Mouse (Mus musculus) erythroblast, embryonic 14.5 days (primary cell): ENCODE data around the gene Tmem40. TPM values are rescaled to one million over a fixed set of nuclear protein-coding genes. Genes with fewer than 3 reads are reported as not detected.
A peak's percentile ranks its signal among the peaks of the same experiment; 100 is the strongest.

Experiments used
- H3K27me3 ChIP-seq: 2 replicates; pipeline ENCODE4 v1.6.1; 2012; ENCODE audit warnings: inconsistent platforms; ENCODE audit not compliant: control insufficient read depth
- H3K36me3 ChIP-seq: 2 replicates; pipeline ENCODE4 v1.6.1; 2012; ENCODE audit warnings: mild to moderate bottlenecking, inconsistent platforms; ENCODE audit not compliant: control insufficient read depth
- H3K4me1 ChIP-seq: 2 replicates; pipeline ENCODE4 v1.6.1; 2012; ENCODE audit warnings: inconsistent platforms; ENCODE audit not compliant: control insufficient read depth
- H3K4me3 ChIP-seq: replicated peaks from 2 replicates; pipeline ENCODE3; 2012; ENCODE audit warnings: moderate library complexity, mild to moderate bottlenecking, inconsistent platforms
- H3K9me3 ChIP-seq: 2 replicates; pipeline ENCODE4 v1.6.1; 2012; ENCODE audit warnings: low read length, inconsistent platforms, mixed read lengths; ENCODE audit not compliant: control insufficient read depth
- GATA1 ChIP-seq: IDR thresholded peaks from 2 replicates; pipeline ENCODE4 v1.6.1; 2012; ENCODE audit warnings: low read length, inconsistent platforms, mixed read lengths
- TAL1 ChIP-seq: IDR thresholded peaks from 3 replicates; pipeline ENCODE4 v1.6.1; 2012; ENCODE audit warnings: low read length, inconsistent platforms, mixed read lengths
- polyA plus RNA-seq: library from polyadenylated mRNA; stranded (reverse); fragments of >175 nt; gene quantifications from 2 replicates; pipeline ENCODE4 v1.2.3, GENCODE M21; 2012

The Tmem40 gene
- polyA plus RNA-seq, 1 experiment = 5.2 TPM

- peaks cover 2% of the 10 kb centered on the region; the same call in 1 of the 2 replicates for H3K9me3 ChIP-seq
- no peak for TF ChIP-seq TAL1
- TF ChIP-seq GATA1 = no peak
- H3K4me3 ChIP-seq = peak overlapping the region; percentile 36
- peaks cover 19% of the 10 kb centered on the region for H3K4me1 ChIP-seq
- no peaks in the 10 kb centered on the region for H3K36me3 ChIP-seq
- H3K27me3 ChIP-seq = no peaks in the 10 kb centered on the region
Measured at GRCm38 (mm10) chr6:115684851-115685646, 77.2 kb downstream of the Tmem40 start.

- H3K27me3 ChIP-seq = no peaks in the 10 kb centered on the region
- H3K9me3 ChIP-seq = peaks cover 2% of the 10 kb centered on the region; the same call in 1 of the 2 replicates
- H3K4me3 ChIP-seq = no peak overlapping the region
- no peaks in the 10 kb centered on the region for H3K36me3 ChIP-seq
- TF ChIP-seq GATA1 (no peak), TAL1 (no peak)
- peaks cover 19% of the 10 kb centered on the region for H3K4me1 ChIP-seq
Measured at GRCm38 (mm10) chr6:115684271-115684670, 77.9 kb downstream of the Tmem40 start.

- TF ChIP-seq GATA1 (no peak), TAL1 (no peak)
- H3K4me3 ChIP-seq = no peak overlapping the region
- H3K36me3 ChIP-seq = no peaks in the 10 kb centered on the region
- no peaks in the 10 kb centered on the region for H3K27me3 ChIP-seq
- H3K9me3 ChIP-seq = no peaks in the 10 kb centered on the region
- peaks cover 41% of the 10 kb centered on the region for H3K4me1 ChIP-seq
Measured at GRCm38 (mm10) chr6:115681066-115681465, 81.1 kb downstream of the Tmem40 start.

Other genes starting within 250 kb of the Tmem40 start
- 0.16 and 1.1 TPM in 2 replicates for gene Tsen2, start 217.7 kb downstream of the Tmem40 start, polyA plus RNA-seq
- gene Mkrn2os, start 169.8 kb downstream of the Tmem40 start, polyA plus RNA-seq = not detected in 2 replicates
- 0.45 and 1.1 TPM in 2 replicates for gene Mkrn2, start 160.5 kb downstream of the Tmem40 start, polyA plus RNA-seq
- 1.6 and 2.6 TPM in 2 replicates for gene Raf1, start 85.8 kb downstream of the Tmem40 start, polyA plus RNA-seq
- gene Cand2, start 12.1 kb upstream of the Tmem40 start, polyA plus RNA-seq = 0.03 TPM in 2 replicates
- 89.1 and 98.3 TPM in 2 replicates for gene Rpl32, start 46.3 kb upstream of the Tmem40 start, polyA plus RNA-seq
- gene Efcab12, start 76.0 kb upstream of the Tmem40 start, polyA plus RNA-seq = not detected in 2 replicates
- gene Mbd4, start 91.0 kb upstream of the Tmem40 start, polyA plus RNA-seq = 0.02 and 0.06 TPM in 2 replicates
- gene Ift122, start 91.1 kb upstream of the Tmem40 start, polyA plus RNA-seq = 0.02 TPM in 2 replicates
- 0.01 TPM in 1 of 2 replicates, not detected in the other for gene Rho, start 169.3 kb upstream of the Tmem40 start, polyA plus RNA-seq
- 0.09 TPM in 1 of 2 replicates, not detected in the other for gene H1foo, start 182.5 kb upstream of the Tmem40 start, polyA plus RNA-seq
- 0.11 and 0.18 TPM in 2 replicates for gene Plxnd1, start 232.6 kb upstream of the Tmem40 start, polyA plus RNA-seq